16 mouse cellular contexts compared by ENCODE assay signal in the genomic region with DNA sequence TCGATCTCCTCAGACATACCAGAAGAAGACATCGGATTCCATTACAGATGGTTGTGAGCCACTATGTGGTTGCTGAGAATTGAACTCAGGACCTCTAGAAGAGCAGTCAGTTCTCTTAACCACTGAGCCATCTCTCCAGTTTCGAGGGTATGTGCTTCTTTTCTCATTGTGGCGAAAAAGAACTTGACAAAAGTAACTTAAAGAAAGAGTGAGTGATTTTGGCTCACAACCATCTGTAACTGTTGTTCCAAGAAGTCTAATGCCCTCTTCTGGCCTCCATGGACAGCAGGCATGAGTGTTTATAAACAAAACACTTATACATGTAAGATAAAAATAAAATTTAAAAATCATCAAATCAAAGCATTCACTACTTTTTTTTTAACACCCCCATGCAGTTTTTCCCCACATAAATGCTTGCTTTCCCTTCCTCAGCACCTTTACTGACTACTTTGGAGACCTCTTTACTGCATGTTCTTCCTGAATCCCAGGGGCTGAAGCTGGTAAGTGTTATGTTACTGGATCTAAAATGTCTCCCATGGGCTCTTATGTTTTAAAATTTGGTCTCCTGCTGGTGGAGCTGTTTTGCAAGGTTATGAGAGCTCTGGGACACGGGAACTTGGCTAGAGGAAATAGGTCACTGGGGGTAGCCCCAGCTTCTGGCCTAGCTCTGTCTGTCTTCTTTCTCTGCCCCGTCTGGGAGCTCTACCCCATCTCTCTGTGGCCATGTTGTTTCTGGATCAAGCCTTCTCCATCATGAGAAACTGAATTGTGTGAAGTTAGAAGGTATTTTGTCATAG.
DNase-seq lines count a peak whose midpoint lies in the region; ATAC-seq and TF ChIP-seq lines count a peak whose summit lies in the region.
"Had no signal": no experiment of that assay in that cellular context is flagged by ENCODE, and none has a peak within 500 bp of the region (broad histone marks: within the 10 kb centered on the region; RNA-seq: fewer than 3 reads in every experiment).

No protein-coding gene starts in this region.

- no peak overlapping the region for H3K4me2 ChIP-seq in kidney, postnatal 0 days (ENCODE audit: low read length)
- no peak overlapping the region for H3K4me2 ChIP-seq in hindbrain, embryonic 14.5 days (replicated peaks)
- H3K4me2 ChIP-seq: limb, embryonic 13.5 days; lung, embryonic 15.5 days; midbrain, embryonic 12.5 days had no signal

- no peaks in the 10 kb centered on the region for H3K36me3 ChIP-seq in kidney, postnatal 0 days (ENCODE audit: insufficient read depth, low read length)
- no peaks in the 10 kb centered on the region for H3K36me3 ChIP-seq in hindbrain, embryonic 14.5 days (replicated peaks; ENCODE audit: control insufficient read depth, insufficient read depth)
- H3K36me3 ChIP-seq: limb, embryonic 13.5 days; lung, embryonic 15.5 days; midbrain, embryonic 12.5 days had no signal

- no peaks in the 10 kb centered on the region for H3K4me1 ChIP-seq in kidney, postnatal 0 days (replicated peaks; ENCODE audit: insufficient read depth, low read length)
- H3K4me1 ChIP-seq in hindbrain, embryonic 14.5 days (replicated peaks; ENCODE audit: control insufficient read depth, insufficient read depth, low read length), result no peaks in the 10 kb centered on the region
- H3K4me1 ChIP-seq: limb, embryonic 13.5 days; midbrain, embryonic 12.5 days had no signal

- no peak for ATAC-seq in kidney, postnatal 0 days (replicated peaks; ENCODE audit: low FRiP score, low read depth)
- peak; percentile 56; the same call in 1 of the 2 replicates for ATAC-seq in granulocyte monocyte progenitor cell, adult 5-6 weeks (replicated peaks; ENCODE audit: poor library complexity, severe bottlenecking)
- no peak for ATAC-seq in hindbrain, embryonic 14.5 days (ENCODE audit: low FRiP score)
- ATAC-seq: activated CD4-positive, CD25-positive, alpha-beta regulatory T cell, adult 4 months; forebrain, embryonic 14.5 days had no signal

- TF ChIP-seq CTCF in kidney, postnatal 0 days (IDR thresholded peaks at IDR 0.05; ENCODE audit: low read depth), result peak; percentile 20; the same call in 1 of the 2 replicates

- peak; percentile 43 for DNase-seq in gastrocnemius, adult 18-20 months (ENCODE audit: low spot score)
- DNase-seq in gastrocnemius, postnatal 25 days, result no peak
- no peak for DNase-seq in kidney, postnatal 0 days (ENCODE audit: low spot score)
- no peak for DNase-seq in kidney, postnatal 25 days
- DNase-seq in 3T3-L1 (ENCODE audit: low read depth, low spot score), result peak; percentile 30
- DNase-seq in hindbrain, embryonic 14.5 days (ENCODE audit: low spot score), result no peak
- DNase-seq in cerebellum, postnatal 36 days, result no peak
- DNase-seq: cerebellum, adult 11-12 months; gastrocnemius, postnatal 14 days; right cerebral cortex, postnatal 25 days had no signal

- no peak overlapping the region for H3K9ac ChIP-seq in kidney, postnatal 0 days (ENCODE audit: low read depth, low read length)
- no peak overlapping the region for H3K9ac ChIP-seq in hindbrain, embryonic 14.5 days
- H3K9ac ChIP-seq: limb, embryonic 13.5 days; lung, embryonic 15.5 days; midbrain, embryonic 12.5 days had no signal

- 83% methylated on average over 6 of the region's 6 CpGs for WGBS in kidney, postnatal 0 days
- WGBS in hindbrain, embryonic 14.5 days, result 84% methylated on average over 6 of the region's 6 CpGs

- H3K4me3 ChIP-seq in kidney, postnatal 0 days (replicated peaks; ENCODE audit: low read depth, low read length), result no peak overlapping the region
- no peak overlapping the region for H3K4me3 ChIP-seq in hindbrain, embryonic 14.5 days (replicated peaks; ENCODE audit: low read length)
- H3K4me3 ChIP-seq: limb, embryonic 13.5 days; lung, embryonic 15.5 days; midbrain, embryonic 12.5 days had no signal

- no peaks in the 10 kb centered on the region for H3K27me3 ChIP-seq in kidney, postnatal 0 days (ENCODE audit: insufficient read depth, low read length)
- no peaks in the 10 kb centered on the region for H3K27me3 ChIP-seq in hindbrain, embryonic 14.5 days (ENCODE audit: control insufficient read depth, insufficient read depth, low read length)
- H3K27me3 ChIP-seq: limb, embryonic 13.5 days; lung, embryonic 15.5 days; midbrain, embryonic 12.5 days had no signal

- no peak overlapping the region for H3K27ac ChIP-seq in kidney, postnatal 0 days
- H3K27ac ChIP-seq in hindbrain, embryonic 14.5 days, result no peak overlapping the region
- H3K27ac ChIP-seq: limb, embryonic 13.5 days; lung, embryonic 15.5 days; midbrain, embryonic 12.5 days had no signal

- H3K9me3 ChIP-seq in kidney, postnatal 0 days (replicated peaks; ENCODE audit: low read length), result no peaks in the 10 kb centered on the region
- H3K9me3 ChIP-seq in hindbrain, embryonic 14.5 days (ENCODE audit: control insufficient read depth, low read length), result no peaks in the 10 kb centered on the region
- H3K9me3 ChIP-seq: limb, embryonic 13.5 days; lung, embryonic 15.5 days; midbrain, embryonic 12.5 days had no signal

Comparison
In these comparisons a context has a peak if more than half of its experiments do, and no peak if none do; other contexts are left out.
1. DNase-seq: peak in gastrocnemius, adult 18-20 months (single experiment) and 3T3-L1 (single experiment); none in gastrocnemius, postnatal 25 days (single experiment), kidney, postnatal 0 days (single experiment), kidney, postnatal 25 days (0 of 2), hindbrain, embryonic 14.5 days (single experiment) and cerebellum, postnatal 36 days (0 of 2).